Mouse (Mus musculus) CH12.LX (cell line): ENCODE results near the gene Tmem104. TPM values are rescaled to one million over a fixed set of nuclear protein-coding genes. Genes with fewer than 3 reads are reported as not detected.

Source experiments
- DNase-seq: peaks from one replicate; pipeline ENCODE4 v3.0.0-alpha.2; 2013; ENCODE audit errors: extremely low read depth
- H3K27ac ChIP-seq: 2 replicates; pipeline ENCODE4 v1.5.1; 2012; ENCODE audit warnings: low read depth, mild to moderate bottlenecking, control low read depth, moderate library complexity; ENCODE audit not compliant: insufficient read depth
- H3K27me3 ChIP-seq: replicated peaks from 2 replicates; pipeline ENCODE3; 2012; ENCODE audit warnings: inconsistent platforms
- H3K36me3 ChIP-seq, 2 experiments: replicated peaks in 1 of 2; 2 replicates each; pipeline versions ENCODE3 to v1.6.1; 2012; ENCODE audit warnings: inconsistent platforms in 1 of 2, low read length in 1 of 2, mild to moderate bottlenecking in 1 of 2, mixed read lengths in 1 of 2, moderate library complexity in 1 of 2; ENCODE audit not compliant: control insufficient read depth in 1 of 2, insufficient read depth in 1 of 2
- H3K4me1 ChIP-seq, 2 experiments: 2 replicates each; pipeline ENCODE4 v1.6.1; 2012; ENCODE audit warnings: inconsistent platforms in 1 of 2, moderate library complexity in 1 of 2; ENCODE audit not compliant: insufficient read depth in 2 of 2, control insufficient read depth in 1 of 2
- H3K4me2 ChIP-seq: 2 replicates; pipeline ENCODE4 v1.6.1; 2012; ENCODE audit warnings: low read depth, mild to moderate bottlenecking, control low read depth; ENCODE audit not compliant: poor library complexity, insufficient read depth, severe bottlenecking
- H3K4me3 ChIP-seq, 3 experiments: fragments of 150-350 bp in 1 of 3; sonication (generic) in 1 of 3; replicated peaks in 1 of 3; 2 replicates each; pipeline versions ENCODE3 to v1.5.1; 2011 to 2012; ENCODE audit warnings: low read depth in 2 of 3, low read length in 2 of 3, mild to moderate bottlenecking in 2 of 3, moderate library complexity in 2 of 3, control low read depth in 1 of 3, improper control_type of control experiment in 1 of 3, inconsistent platforms in 1 of 3, mixed read lengths in 1 of 3; ENCODE audit not compliant: poor library complexity in 1 of 3
- H3K79me2 ChIP-seq: replicated peaks from 2 replicates; pipeline ENCODE4 v1.6.1; 2012; ENCODE audit warnings: mild to moderate bottlenecking, moderate library complexity; ENCODE audit not compliant: control insufficient read depth, poor library complexity, insufficient read depth, severe bottlenecking; ENCODE audit errors: extremely low read depth
- H3K9ac ChIP-seq: 2 replicates; pipeline ENCODE4 v1.6.1; 2012; ENCODE audit warnings: low read depth, mild to moderate bottlenecking, control low read depth, moderate library complexity; ENCODE audit not compliant: insufficient read depth
- H3K9me3 ChIP-seq: replicated peaks from 2 replicates; pipeline ENCODE3; 2012; ENCODE audit warnings: low read length, inconsistent platforms, mixed read lengths
- BHLHE40 ChIP-seq: IDR thresholded peaks from 2 replicates; pipeline ENCODE4 v1.6.1; 2011; ENCODE audit warnings: mild to moderate bottlenecking, low read depth, low read length, improper control_type of control experiment
- CHD1 ChIP-seq: IDR thresholded peaks from 2 replicates; pipeline ENCODE4 v1.6.1; 2012; ENCODE audit warnings: low read depth, low read length, improper control_type of control experiment, inconsistent platforms
- CTCF ChIP-seq, 2 experiments: IDR thresholded peaks in 1 of 2; conservative IDR thresholded peaks in 1 of 2; 2 replicates each; pipeline ENCODE4 v1.5.1; 2011 to 2012; ENCODE audit warnings: low read depth in 2 of 2, low read length in 2 of 2, improper control_type of control experiment in 1 of 2, inconsistent platforms in 1 of 2, mild to moderate bottlenecking in 1 of 2, moderate library complexity in 1 of 2
- E2F4 ChIP-seq: IDR thresholded peaks from 2 replicates; pipeline ENCODE4 v1.6.1; 2011; ENCODE audit warnings: low read depth, low read length, improper control_type of control experiment; ENCODE audit not compliant: insufficient replicate concordance
- ELF1 ChIP-seq: IDR thresholded peaks from 2 replicates; pipeline ENCODE4 v1.6.1; 2014; ENCODE audit warnings: low read depth, mild to moderate bottlenecking, inconsistent platforms, low read length, improper control_type of control experiment
- EP300 ChIP-seq: IDR thresholded peaks from 2 replicates; pipeline ENCODE4 v1.6.1; 2011; ENCODE audit warnings: low read length, improper control_type of control experiment
- GABPA ChIP-seq: IDR thresholded peaks from 2 replicates; pipeline ENCODE4 v1.6.1; 2012; ENCODE audit warnings: low read depth, low read length, improper control_type of control experiment, inconsistent platforms; ENCODE audit not compliant: insufficient replicate concordance
- JUN ChIP-seq: IDR thresholded peaks from 2 replicates; pipeline ENCODE4 v1.6.1; 2011; ENCODE audit warnings: low read depth, mild to moderate bottlenecking, low read length, improper control_type of control experiment, moderate library complexity; ENCODE audit not compliant: insufficient read depth
- KAT2A ChIP-seq: IDR thresholded peaks from 2 replicates; pipeline ENCODE4 v1.6.1; 2012; ENCODE audit warnings: low read length, improper control_type of control experiment, inconsistent platforms; ENCODE audit not compliant: insufficient replicate concordance
- MAX ChIP-seq: IDR thresholded peaks from 2 replicates; pipeline ENCODE4 v1.6.1; 2011; ENCODE audit warnings: low read length, improper control_type of control experiment
- MAZ ChIP-seq: IDR thresholded peaks from 2 replicates; pipeline ENCODE4 v1.6.1; 2012; ENCODE audit warnings: low read depth, mild to moderate bottlenecking, inconsistent platforms, low read length, improper control_type of control experiment, moderate library complexity
- MEF2A ChIP-seq: IDR thresholded peaks from 2 replicates; pipeline ENCODE4 v1.6.1; 2014; ENCODE audit warnings: low read depth, mild to moderate bottlenecking, inconsistent platforms, low read length, improper control_type of control experiment, borderline replicate concordance
- NELFE ChIP-seq: IDR thresholded peaks from 2 replicates; pipeline ENCODE4 v1.6.1; 2011; ENCODE audit warnings: low read depth, low read length, improper control_type of control experiment
- NRF1 ChIP-seq: IDR thresholded peaks from 2 replicates; pipeline ENCODE4 v1.6.1; 2014; ENCODE audit warnings: low read depth, mild to moderate bottlenecking, inconsistent platforms, low read length, improper control_type of control experiment, moderate library complexity
- PAX5 ChIP-seq: IDR thresholded peaks from 2 replicates; pipeline ENCODE4 v1.6.1; 2012; ENCODE audit warnings: low read length, inconsistent platforms, mixed read lengths
- POLR2A ChIP-seq: IDR thresholded peaks from 2 replicates; pipeline ENCODE4 v1.6.1; 2011; ENCODE audit warnings: low read depth, mild to moderate bottlenecking, improper control_type of control experiment, low read length
- POLR2AphosphoS2 ChIP-seq: IDR thresholded peaks from 2 replicates; pipeline ENCODE4 v1.6.1; 2011; ENCODE audit warnings: low read depth, low read length, improper control_type of control experiment
- SMC3 ChIP-seq: IDR thresholded peaks from 2 replicates; pipeline ENCODE4 v1.6.1; 2011; ENCODE audit warnings: low read depth, low read length, improper control_type of control experiment
- TCF12 ChIP-seq: IDR thresholded peaks from 2 replicates; pipeline ENCODE4 v1.6.1; 2014; ENCODE audit warnings: low read depth, mild to moderate bottlenecking, inconsistent platforms, low read length, improper control_type of control experiment
- USF1 ChIP-seq: IDR thresholded peaks from 2 replicates; pipeline ENCODE4 v1.6.1; 2014; ENCODE audit warnings: low read depth, mild to moderate bottlenecking, inconsistent platforms, low read length, improper control_type of control experiment
- USF2 ChIP-seq: conservative IDR thresholded peaks from 2 replicates; pipeline ENCODE4 v1.6.1; 2011; ENCODE audit warnings: low read depth, low read length, improper control_type of control experiment
- ZC3H11A ChIP-seq: IDR thresholded peaks from 2 replicates; pipeline ENCODE4 v1.6.1; 2012; ENCODE audit warnings: low read depth, mild to moderate bottlenecking, inconsistent platforms, low read length, improper control_type of control experiment
- ZKSCAN1 ChIP-seq: IDR thresholded peaks from 2 replicates; pipeline ENCODE4 v1.6.1; 2012; ENCODE audit warnings: low read depth, inconsistent platforms, low read length, improper control_type of control experiment, borderline replicate concordance
- ZMIZ1 ChIP-seq: IDR thresholded peaks from 2 replicates; pipeline ENCODE4 v1.6.1; 2012; ENCODE audit warnings: low read depth, mild to moderate bottlenecking, inconsistent platforms, low read length, improper control_type of control experiment
- dilution Hi-C: fragments of 300-500 bp; cut with MboI; formaldehyde crosslinking; loops from 2 replicates; pipeline ENCODE4 v1.14.3; 2020; ENCODE audit warnings: low sequenced_read_pairs; ENCODE audit not compliant: extremely low pct_unique_long_range_greater_than_20kb, extremely low pct_ligation_motif_present
- in situ Hi-C: fragments of 300-500 bp; cut with MboI; formaldehyde crosslinking; loops from 3 replicates; pipeline ENCODE4 v1.14.3; 2019; ENCODE audit warnings: low sequenced_read_pairs, low pct_ligation_motif_present, low pct_unique_long_range_greater_than_20kb, mixed read lengths
- polyA plus RNA-seq: library from polyadenylated mRNA; unstranded; fragments of >175 nt; gene quantifications from 2 replicates; pipeline ENCODE4 v1.2.1, GENCODE M21; 2012; ENCODE audit warnings: low read depth; ENCODE audit not compliant: insufficient read length
- total RNA-seq, 2 experiments: library from RNA; depleted of rRNA; stranded (reverse); fragments of 300-350 nt in 1 of 2; fragments of >200 nt in 1 of 2; gene quantifications; 2 replicates each; pipeline ENCODE4 v1.2.3; 2012 to 2014

Gene Tmem104
- total and polyA plus RNA-seq, 3 experiments: 3.5 to 16.1 (median 10.8) TPM

DNA sequence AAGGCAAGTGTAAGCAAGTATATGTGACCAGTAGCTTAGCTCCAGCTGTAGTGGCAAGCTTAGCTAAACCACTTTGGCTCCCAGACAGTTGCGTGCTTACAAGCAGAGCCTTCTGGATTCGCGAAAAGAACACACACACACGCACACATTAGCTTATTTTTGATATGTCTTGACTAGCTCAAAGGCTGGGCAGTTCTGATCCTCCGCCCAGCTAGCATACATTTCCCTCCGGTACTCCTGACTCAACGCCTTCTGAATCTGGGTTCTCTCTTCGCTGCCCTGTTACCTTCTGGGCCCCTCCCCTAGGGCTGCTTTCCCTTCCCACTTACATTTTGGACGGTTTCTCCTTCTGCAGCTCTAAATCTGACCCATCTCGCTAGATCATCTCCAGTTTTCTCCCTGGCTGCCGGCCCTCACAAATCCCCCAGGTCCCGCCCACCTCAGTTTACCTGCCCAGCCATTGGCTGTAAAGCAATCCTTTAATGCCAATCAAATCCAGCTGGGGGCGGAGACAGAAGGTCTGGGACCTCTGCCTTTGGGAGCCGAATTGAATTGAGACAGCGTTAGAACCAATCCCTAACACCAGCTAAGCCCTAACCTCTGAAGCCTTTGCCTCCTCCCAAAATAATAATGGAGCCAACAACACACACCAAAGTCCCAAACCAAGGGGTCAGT lies 35.4 kb upstream of the Tmem104 start:
- H3K4me3 ChIP-seq: peak overlapping the region; percentile 38 to 58 (median 42)
- DNase-seq: peak; percentile 74
- H3K9me3 ChIP-seq: peaks cover 16% of the 10 kb centered on the region
- H3K79me2 ChIP-seq: no peaks in the 10 kb centered on the region
- H3K36me3 ChIP-seq: no peaks in the 10 kb centered on the region
- peak overlapping the region; percentile 52 for H3K9ac ChIP-seq
- dilution Hi-C loops: no loop called here
- peak overlapping the region; percentile 29 for H3K27ac ChIP-seq
- in situ Hi-C loops: no loop called here
- H3K4me1 ChIP-seq: peaks cover 30 to 50% of the 10 kb centered on the region in 2 experiments
- H3K4me2 ChIP-seq: peak overlapping the region; percentile 18; the same call in 1 of the 2 replicates
- TF ChIP-seq POLR2AphosphoS2: no peak
- TF ChIP-seq ZMIZ1: no peak
- peak; percentile 6; the same call in 1 of the 2 replicates for TF ChIP-seq MAZ
- TF ChIP-seq KAT2A: no peak
- TF ChIP-seq ZC3H11A: no peak
- TF ChIP-seq USF2: no peak
- no peak for TF ChIP-seq USF1
- no peak for TF ChIP-seq CTCF (conservative IDR thresholded peaks at IDR 0.05 in 1 of 2, IDR thresholded peaks at IDR 0.05 in 1 of 2; ENCODE audit: low read depth in 2 of 2, low read length in 2 of 2)
- no peak for TF ChIP-seq NELFE
- TF ChIP-seq NRF1: no peak
- no peak for TF ChIP-seq JUN
- TF ChIP-seq POLR2A: peak; percentile 45; the same call in 1 of the 2 replicates
- TF ChIP-seq EP300: no peak
- TF ChIP-seq BHLHE40: no peak
- TF ChIP-seq ELF1: no peak
- TF ChIP-seq TCF12: no peak
- TF ChIP-seq MAX: no peak
- no peak for TF ChIP-seq PAX5
- no peak for TF ChIP-seq ZKSCAN1
- TF ChIP-seq GABPA: no peak
- no peak for TF ChIP-seq E2F4
- TF ChIP-seq MEF2A: no peak
- no peak for TF ChIP-seq CHD1
- 0 out of 2 replicates have a peak, but pooled peaks have one; percentile 3 for TF ChIP-seq SMC3
- peaks cover 13% of the 10 kb centered on the region for H3K27me3 ChIP-seq
